Mouse (Mus musculus): ENCODE results near the gene Tsfm. TPM values are rescaled to one million over a fixed set of nuclear protein-coding genes. Genes with fewer than 3 reads are reported as not detected.
A peak's percentile ranks its signal among the peaks of the same experiment; 100 is the strongest.

Tsfm gene
- total and polyA plus RNA-seq, 2 experiments from 2014 or later, result 52.1 to 55.6 TPM

- no peak overlapping the region for H3K27ac ChIP-seq (ENCODE audit: low read depth, low read length)
- peaks cover 30% of the 10 kb centered on the region for H3K36me3 ChIP-seq (ENCODE audit: insufficient read depth)
- no peak overlapping the region for H3K9ac ChIP-seq
- DNase-seq, result no peak
- no peak for TF ChIP-seq CTCF (IDR thresholded peaks at IDR 0.05; ENCODE audit: low read depth)
- no peak overlapping the region for H3K4me2 ChIP-seq (ENCODE audit: low read depth)
- H3K4me3 ChIP-seq (ENCODE audit: low read depth, low read length), result no peak overlapping the region
- H3K9me3 ChIP-seq (ENCODE audit: low read length), result no peaks in the 10 kb centered on the region
- WGBS, result 87% methylated on average over 9 of the region's 9 CpGs
- H3K4me1 ChIP-seq (ENCODE audit: insufficient read depth), result no peaks in the 10 kb centered on the region
- H3K27me3 ChIP-seq (ENCODE audit: insufficient read depth, low read length), result no peaks in the 10 kb centered on the region
- no peak for ATAC-seq
These were observed 29.3 kb downstream of the Tsfm start for GRCm38 (mm10) chr10:127001297-127001696.

GRCm38 (mm10) chr10:127000529-127000928 is 30.1 kb downstream of the Tsfm start, which contains the start of gene Avil:
Gene Avil (plus strand): TSS chr10:127000709.
- no peak within 1 kb of the TSS for H3K27ac ChIP-seq (ENCODE audit: low read depth, low read length)
- peaks cover 38% of the 10 kb centered on the region for H3K36me3 ChIP-seq (ENCODE audit: insufficient read depth)
- WGBS, result 94% methylated on average over 5 of the region's 5 CpGs
- no peak within 1 kb of the TSS for H3K4me2 ChIP-seq (ENCODE audit: low read depth)
- TF ChIP-seq CTCF (IDR thresholded peaks at IDR 0.05; ENCODE audit: low read depth), result no peak
- no peak for DNase-seq
- H3K27me3 ChIP-seq (ENCODE audit: insufficient read depth, low read length), result no peaks in the 10 kb centered on the region
- no peak within 1 kb of the TSS for H3K4me3 ChIP-seq (ENCODE audit: low read depth, low read length)
- H3K9me3 ChIP-seq (ENCODE audit: low read length), result no peaks in the 10 kb centered on the region
- no peaks in the 10 kb centered on the region for H3K4me1 ChIP-seq (ENCODE audit: insufficient read depth)
- no peak within 1 kb of the TSS for H3K9ac ChIP-seq
- no peak for ATAC-seq

GRCm38 (mm10) chr10:126997340-126998113 is 33.1 kb downstream of the Tsfm start:
- Histone ChIP-seq H3K4me1 (ENCODE audit: insufficient read depth) (no peaks in the 10 kb centered on the region), H3K36me3 (ENCODE audit: insufficient read depth) (peaks cover 65% of the 10 kb centered on the region), H3K27ac (ENCODE audit: low read depth, low read length) (no peak overlapping the region), H3K4me3 (ENCODE audit: low read depth, low read length) (no peak overlapping the region), H3K9ac (no peak overlapping the region), H3K9me3 (ENCODE audit: low read length) (no peaks in the 10 kb centered on the region), H3K4me2 (ENCODE audit: low read depth) (no peak overlapping the region), H3K27me3 (ENCODE audit: insufficient read depth, low read length) (no peaks in the 10 kb centered on the region)
- ATAC-seq (no peak), DNase-seq (no peak)
- TF ChIP-seq CTCF (IDR thresholded peaks at IDR 0.05; ENCODE audit: low read depth), result no peak
- WGBS, result 65% methylated on average over 13 of the region's 13 CpGs

- TF ChIP-seq CTCF (IDR thresholded peaks at IDR 0.05; ENCODE audit: low read depth), result no peak
- H3K9me3 ChIP-seq (ENCODE audit: low read length), result no peaks in the 10 kb centered on the region
- WGBS, result 78% methylated on average over 3 of the region's 3 CpGs
- H3K27ac ChIP-seq (ENCODE audit: low read depth, low read length), result no peak overlapping the region
- H3K9ac ChIP-seq, result no peak overlapping the region
- no peaks in the 10 kb centered on the region for H3K27me3 ChIP-seq (ENCODE audit: insufficient read depth, low read length)
- H3K4me2 ChIP-seq (ENCODE audit: low read depth), result no peak overlapping the region
- H3K36me3 ChIP-seq (ENCODE audit: insufficient read depth), result peaks cover 58% of the 10 kb centered on the region
- no peaks in the 10 kb centered on the region for H3K4me1 ChIP-seq (ENCODE audit: insufficient read depth)
- ATAC-seq, result no peak
- H3K4me3 ChIP-seq (ENCODE audit: low read depth, low read length), result no peak overlapping the region
- no peak for DNase-seq
These were observed 37.0 kb downstream of the Tsfm start for GRCm38 (mm10) chr10:126993621-126994020.

GRCm38 (mm10) chr10:126991676-126992075 is 39.0 kb downstream of the Tsfm start:
- Histone ChIP-seq H3K36me3 (ENCODE audit: insufficient read depth) (peaks cover 43% of the 10 kb centered on the region), H3K9me3 (ENCODE audit: low read length) (no peaks in the 10 kb centered on the region), H3K4me1 (ENCODE audit: insufficient read depth) (no peaks in the 10 kb centered on the region), H3K4me3 (ENCODE audit: low read depth, low read length) (no peak overlapping the region), H3K9ac (no peak overlapping the region), H3K27ac (ENCODE audit: low read depth, low read length) (no peak overlapping the region), H3K27me3 (ENCODE audit: insufficient read depth, low read length) (no peaks in the 10 kb centered on the region), H3K4me2 (ENCODE audit: low read depth) (no peak overlapping the region)
- no peak for TF ChIP-seq CTCF (IDR thresholded peaks at IDR 0.05; ENCODE audit: low read depth)
- 62% methylated on average over 3 of the region's 3 CpGs for WGBS
- no peak for DNase-seq
- no peak for ATAC-seq

GRCm38 (mm10) chr10:126990313-126991056 is 40.2 kb downstream of the Tsfm start:
- no peak overlapping the region for H3K4me2 ChIP-seq (ENCODE audit: low read depth)
- peak; percentile 85 for ATAC-seq
- no peaks in the 10 kb centered on the region for H3K27me3 ChIP-seq (ENCODE audit: insufficient read depth, low read length)
- no peak overlapping the region for H3K27ac ChIP-seq (ENCODE audit: low read depth, low read length)
- H3K4me3 ChIP-seq (ENCODE audit: low read depth, low read length), result no peak overlapping the region
- H3K9ac ChIP-seq, result 0 out of 2 replicates have a peak overlapping the region, but pooled peaks have one; percentile 1
- H3K9me3 ChIP-seq (ENCODE audit: low read length), result no peaks in the 10 kb centered on the region
- 62% methylated on average over 7 of the region's 7 CpGs for WGBS
- peak; percentile 98 for TF ChIP-seq CTCF (IDR thresholded peaks at IDR 0.05; ENCODE audit: low read depth)
- peaks cover 7% of the 10 kb centered on the region; the same call in 1 of the 2 replicates for H3K4me1 ChIP-seq (ENCODE audit: insufficient read depth)
- peaks cover 35% of the 10 kb centered on the region for H3K36me3 ChIP-seq (ENCODE audit: insufficient read depth)
- peak; percentile 90 for DNase-seq
